Mouse (Mus musculus) spleen, postnatal 10 days (tissue): ENCODE measurements around the gene Slc28a1.
A peak's percentile ranks its signal among the peaks of the same experiment; 100 is the strongest.
"Not testable (repeated sequence)": the region's sequence is repeated elsewhere in the genome, so short reads cannot be mapped to it uniquely, and the experiment has no call there.

Source experiments
- DNase-seq, 2 experiments: peaks; one replicate each; pipeline ENCODE4 v3.0.0; 2021 to 2022; ENCODE audit warnings: low spot score in 2 of 2

Slc28a1 gene

DNA sequence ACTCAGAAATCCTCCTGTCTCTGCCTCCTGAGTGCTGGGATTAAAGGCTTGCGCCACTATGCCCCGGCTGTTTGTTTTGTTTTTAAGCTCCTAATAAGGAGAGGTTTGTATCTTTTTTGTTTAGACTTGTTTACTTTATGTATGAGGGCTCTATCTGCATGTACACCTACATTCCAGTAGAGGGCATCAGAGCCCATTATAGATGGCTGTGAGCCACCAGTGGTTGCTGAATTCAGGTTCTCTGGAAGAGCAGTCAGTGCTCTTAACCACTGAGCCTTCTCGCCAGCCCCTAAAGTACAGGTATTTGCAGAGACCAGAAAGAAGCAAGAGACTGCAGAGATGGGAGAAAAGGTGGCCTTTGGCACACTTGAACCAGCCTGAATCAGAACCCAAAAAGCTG is 52.5 kb downstream of the Slc28a1 start:
- DNase-seq, result no peak

GRCm38 (mm10) chr7:81169351-81169750 is 54.8 kb downstream of the Slc28a1 start:
- DNase-seq, result no peak

- no peak for DNase-seq
Measured at GRCm38 (mm10) chr7:81173931-81174330, 59.3 kb downstream of the Slc28a1 start.

DNA sequence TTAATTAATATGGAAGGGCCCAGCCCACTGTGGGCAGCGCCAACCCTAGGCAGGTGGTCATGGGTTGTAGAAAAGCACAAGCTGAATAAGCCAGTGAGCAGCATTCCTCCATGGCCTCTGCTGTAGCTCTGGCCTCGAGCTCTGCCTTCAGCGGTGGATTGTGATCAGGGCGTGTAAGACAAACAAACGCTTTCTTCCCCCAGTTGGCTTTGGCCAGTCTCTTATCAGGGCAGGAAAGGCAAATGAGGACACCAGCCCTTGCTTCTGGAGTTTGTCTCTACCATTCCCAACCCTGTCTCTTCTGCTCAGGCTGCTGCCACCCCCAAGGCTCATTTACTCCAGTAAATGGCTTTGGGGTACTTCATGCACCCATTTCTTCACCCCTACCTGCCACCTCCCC is 60.1 kb downstream of the Slc28a1 start:
- no peak for DNase-seq

GRCm38 (mm10) chr7:81176187-81176769 is 61.7 kb downstream of the Slc28a1 start:
- DNase-seq, result no peak

- no peak for DNase-seq
Measured at GRCm38 (mm10) chr7:81179494-81179893, 64.9 kb downstream of the Slc28a1 start.

DNA sequence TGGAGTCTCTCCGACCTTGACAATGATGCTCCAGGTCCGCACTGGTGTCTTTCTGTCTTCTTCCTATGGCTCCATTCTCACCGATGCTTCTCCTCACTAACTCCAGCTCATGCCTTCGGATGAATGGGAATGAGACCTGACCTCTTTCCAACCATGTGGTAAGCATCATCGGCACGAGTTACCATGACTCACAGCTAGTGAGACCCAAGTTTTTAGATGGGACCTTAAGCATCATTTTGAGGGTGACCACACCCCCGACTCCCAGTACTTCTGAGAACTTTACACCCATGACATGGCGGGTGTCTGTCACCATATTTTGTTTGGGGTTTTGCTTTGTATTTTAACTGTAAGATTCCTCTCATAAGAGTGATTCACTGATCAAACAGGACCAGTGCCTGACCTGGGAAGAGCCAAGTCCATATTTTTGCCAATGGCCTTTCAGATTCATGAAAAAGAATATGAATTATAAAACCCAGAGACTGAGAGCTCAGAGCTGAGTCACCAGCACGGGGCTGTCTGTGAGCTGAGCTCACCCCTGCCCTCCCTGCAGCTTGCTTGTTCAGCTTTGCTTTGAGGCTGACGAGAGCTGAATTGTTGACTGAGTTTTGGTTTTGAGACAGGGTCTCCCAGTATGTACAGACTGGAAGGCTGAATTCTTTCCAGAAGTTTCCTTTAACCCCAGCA is 68.0 kb downstream of the Slc28a1 start:
- no peak for DNase-seq

DNA sequence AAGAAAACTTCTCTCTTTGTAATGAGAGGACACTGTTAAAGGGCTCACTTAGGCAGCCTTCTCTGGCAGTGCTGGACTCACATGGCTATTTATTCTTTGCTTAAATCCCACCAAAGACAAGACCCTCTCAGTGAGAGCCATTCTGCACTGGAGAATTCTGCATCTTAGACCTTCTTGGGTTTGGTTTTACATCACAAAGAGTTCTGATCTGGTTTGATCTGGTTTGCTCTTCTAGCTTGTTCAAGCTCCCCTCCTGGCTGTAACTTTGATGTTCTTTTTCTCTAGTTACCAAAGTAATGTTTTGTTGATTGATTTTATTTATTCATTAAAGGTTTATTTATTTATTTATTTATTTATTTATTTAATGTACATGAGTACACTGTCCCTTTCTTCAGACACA is 68.6 kb downstream of the Slc28a1 start:
- no peak for DNase-seq

- no peak for DNase-seq
Measured at GRCm38 (mm10) chr7:81184136-81184535, 69.5 kb downstream of the Slc28a1 start.

GRCm38 (mm10) chr7:81184651-81185050 is 70.1 kb downstream of the Slc28a1 start:
- DNase-seq, result no peak

DNA sequence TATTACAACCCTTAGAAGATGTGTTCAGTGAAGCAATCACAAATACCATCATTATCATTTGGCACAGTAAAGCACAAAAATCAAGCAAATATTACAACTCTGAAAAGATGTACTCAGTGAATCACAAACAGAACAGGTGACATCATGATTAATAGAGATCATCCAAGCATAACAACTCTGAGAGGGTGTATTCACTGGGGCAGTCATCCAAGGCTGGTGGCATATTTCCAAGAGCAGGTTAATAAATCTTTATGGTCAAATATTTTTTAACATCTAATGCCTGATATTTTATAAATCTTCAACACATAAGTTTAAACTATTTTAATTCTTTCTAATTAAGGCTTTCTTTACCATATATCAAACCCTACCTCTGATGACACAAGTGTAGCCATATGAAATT is 71.4 kb downstream of the Slc28a1 start:
- DNase-seq, result not testable (repeated sequence)

- DNase-seq, result no peak
Measured at GRCm38 (mm10) chr7:81189180-81189579, 74.6 kb downstream of the Slc28a1 start.

GRCm38 (mm10) chr7:81195509-81195908 is 80.9 kb downstream of the Slc28a1 start:
- no peak for DNase-seq

GRCm38 (mm10) chr7:81196796-81197195 is 82.2 kb downstream of the Slc28a1 start:
- DNase-seq, result no peak

DNA sequence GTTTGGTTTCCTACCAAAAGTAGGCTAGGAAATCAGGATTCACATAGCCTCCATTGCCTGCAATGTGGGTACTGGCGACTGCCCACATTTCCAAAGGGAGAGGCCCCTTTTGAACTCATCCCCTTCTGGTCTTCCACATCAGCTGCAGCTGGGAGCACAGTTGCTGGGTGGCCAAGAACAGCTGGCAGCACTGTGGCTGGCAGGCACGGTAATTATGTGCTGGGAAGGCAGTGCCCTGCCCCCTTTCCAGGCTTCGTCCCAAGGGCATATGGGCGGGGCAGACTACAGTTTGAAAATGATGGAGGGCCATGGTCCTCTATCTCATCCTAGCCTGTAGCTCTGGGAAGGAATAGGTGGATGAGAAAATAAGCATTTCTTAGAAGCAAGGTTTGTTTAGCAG is 83.9 kb downstream of the Slc28a1 start:
- DNase-seq, result no peak

GRCm38 (mm10) chr7:81199109-81199508 is 84.5 kb downstream of the Slc28a1 start:
- DNase-seq, result no peak

- DNase-seq, result no peak
Measured at GRCm38 (mm10) chr7:81199757-81200156, 85.2 kb downstream of the Slc28a1 start.

GRCm38 (mm10) chr7:81202389-81202788 is 87.8 kb downstream of the Slc28a1 start:
- DNase-seq, result no peak

- DNase-seq, result not testable (repeated sequence)
Measured at GRCm38 (mm10) chr7:81203576-81203975, 89.0 kb downstream of the Slc28a1 start.

- DNase-seq, result peak; percentile 29 to 74
Measured at GRCm38 (mm10) chr7:81208944-81209343, 94.3 kb downstream of the Slc28a1 start.

GRCm38 (mm10) chr7:81209979-81210685 is 95.5 kb downstream of the Slc28a1 start:
- DNase-seq, result no peak

- DNase-seq, result no peak
Measured at GRCm38 (mm10) chr7:81211760-81212159, 97.2 kb downstream of the Slc28a1 start.

DNA sequence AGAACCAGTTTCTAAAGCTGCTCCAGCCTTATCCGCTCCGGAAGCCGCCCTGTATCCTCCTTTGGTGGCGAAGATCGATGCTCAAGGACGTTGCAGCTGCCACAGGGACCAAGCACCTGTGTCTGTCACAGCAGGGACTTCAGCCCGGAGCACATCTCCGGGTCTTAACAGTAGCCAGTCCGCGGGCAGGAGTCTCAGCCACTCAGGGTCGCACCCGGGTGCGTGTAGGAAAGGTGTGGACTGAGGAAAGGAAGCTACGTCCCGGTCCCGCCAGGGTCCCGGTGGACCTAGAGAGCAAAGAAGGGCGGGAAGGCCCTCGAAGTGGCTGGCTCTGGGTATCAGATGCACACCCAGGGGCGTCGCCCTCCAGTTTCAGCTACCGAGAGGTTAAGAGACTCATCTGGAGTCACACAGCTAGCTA is 97.7 kb downstream of the Slc28a1 start:
- peak; percentile 48 to 64 for DNase-seq
